Mouse (Mus musculus): ENCODE results near the gene Ndufb10. TPM values are rescaled to one million over a fixed set of nuclear protein-coding genes. Genes with fewer than 3 reads are reported as not detected.

Ndufb10 gene
- 257 TPM for polyA plus RNA-seq (2017; shearing (Covaris generic))

DNA sequence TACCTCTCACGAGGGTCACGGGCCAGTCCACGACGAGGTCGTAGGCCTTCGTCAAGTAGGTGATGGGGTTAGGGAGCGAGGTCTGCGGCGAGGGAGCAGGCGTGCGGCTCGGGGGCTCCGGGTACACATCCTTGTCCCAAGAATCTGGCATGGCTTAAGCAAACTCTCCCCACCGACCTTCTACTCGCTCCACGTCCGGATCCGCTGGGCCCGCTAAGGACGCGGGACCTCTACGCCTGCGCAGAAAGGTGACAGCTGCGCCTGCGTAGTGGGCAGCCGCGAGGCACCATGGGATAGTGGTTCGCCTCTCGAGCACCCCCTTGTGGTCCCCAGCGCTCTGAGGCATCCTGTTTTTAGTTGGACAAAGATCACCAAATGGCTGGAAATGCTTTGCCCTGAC, at the start of gene Ndufb10:
Ndufb10 (minus strand) TSS at position 295 of the 400 bp plus-strand sequence.

DNA sequence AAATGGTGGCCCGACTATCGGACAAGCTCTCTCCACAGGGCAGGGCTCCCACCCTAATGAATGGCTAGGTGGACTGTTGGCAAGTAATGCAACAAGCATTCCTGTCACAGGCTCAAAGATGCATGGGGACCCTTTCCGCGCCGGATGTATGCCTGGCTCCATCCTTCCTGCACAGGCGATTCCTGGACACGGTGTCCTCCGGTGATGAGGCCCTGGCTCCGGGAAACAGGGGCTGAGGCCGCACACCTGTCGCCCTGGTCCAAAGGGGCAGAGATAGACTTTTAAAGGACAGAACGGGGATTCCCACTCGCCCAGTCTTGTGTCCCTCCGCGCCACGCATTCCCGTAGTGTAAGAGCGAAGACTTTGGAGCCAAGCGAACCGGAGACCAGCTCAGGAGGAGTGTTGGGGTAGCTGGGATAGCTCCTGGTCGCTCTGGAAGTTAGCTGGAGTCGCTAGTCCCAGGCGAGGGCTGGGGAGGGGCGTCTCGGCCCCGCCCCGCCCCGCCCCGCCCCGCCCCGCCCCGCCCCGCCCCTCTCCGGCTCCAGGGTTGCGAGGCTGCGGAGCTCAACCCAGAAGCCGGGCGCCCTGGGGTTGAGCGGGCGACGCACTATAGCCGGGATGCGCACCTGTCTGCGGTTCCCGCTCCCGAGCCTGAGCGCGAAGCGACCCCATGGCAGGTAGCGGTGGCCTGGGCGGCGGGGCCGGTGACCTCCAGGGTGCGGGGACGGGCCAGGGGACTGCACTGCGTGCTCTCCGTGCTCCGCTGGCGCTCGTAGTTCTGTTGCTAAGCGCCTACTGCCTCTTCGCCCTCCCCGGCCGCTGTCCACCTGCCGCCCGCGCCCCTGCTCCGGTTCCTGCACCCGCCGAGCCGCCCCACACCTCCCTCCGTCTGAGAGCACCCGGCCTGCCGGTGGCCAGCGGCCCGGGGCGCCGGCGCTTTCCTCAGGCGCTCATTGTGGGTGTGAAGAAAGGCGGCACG, 28.4 kb upstream of the Ndufb10 start, which contains the start of gene Hs3st6:
Hs3st6 (plus strand) TSS at position 574 of the 980 bp plus-strand sequence.

DNA sequence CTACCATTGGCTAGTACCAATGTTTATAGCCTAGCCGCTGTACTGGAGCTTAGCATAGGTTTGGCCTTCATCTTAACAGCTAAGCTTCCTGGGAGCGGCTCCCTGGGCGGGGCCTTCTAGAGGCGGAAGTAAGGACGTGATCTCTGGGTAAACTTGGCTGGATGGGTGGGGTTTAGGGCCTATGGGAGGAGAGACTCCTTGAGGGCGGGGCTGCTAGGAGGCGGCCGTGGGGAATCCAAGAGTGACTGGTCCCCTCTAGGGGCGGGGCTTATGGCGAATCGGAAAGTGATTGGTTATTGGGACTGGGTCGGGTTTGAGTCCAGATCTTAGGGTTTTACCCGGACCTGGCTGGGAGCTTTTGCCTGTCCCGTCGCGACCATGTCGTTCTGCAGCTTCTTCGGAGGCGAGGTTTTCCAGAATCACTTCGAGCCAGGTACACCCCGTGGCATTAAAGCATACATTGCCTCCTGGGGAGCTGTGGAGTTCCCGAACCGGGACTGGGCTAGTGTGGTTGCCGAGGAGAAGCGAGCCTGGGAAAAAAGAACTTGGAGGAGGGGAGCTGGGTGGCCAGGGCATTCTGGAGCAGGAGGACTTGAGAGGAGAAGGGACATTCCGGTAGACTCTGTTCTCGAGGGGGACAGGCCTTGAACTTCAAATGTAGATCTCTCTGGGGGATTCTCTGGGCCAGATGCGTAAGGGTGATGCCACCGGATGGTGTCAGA, 12.2 kb upstream of the Ndufb10 start, which contains the start of gene Msrb1:
Msrb1 (plus strand) TSS at position 313 of the 722 bp plus-strand sequence.

DNA sequence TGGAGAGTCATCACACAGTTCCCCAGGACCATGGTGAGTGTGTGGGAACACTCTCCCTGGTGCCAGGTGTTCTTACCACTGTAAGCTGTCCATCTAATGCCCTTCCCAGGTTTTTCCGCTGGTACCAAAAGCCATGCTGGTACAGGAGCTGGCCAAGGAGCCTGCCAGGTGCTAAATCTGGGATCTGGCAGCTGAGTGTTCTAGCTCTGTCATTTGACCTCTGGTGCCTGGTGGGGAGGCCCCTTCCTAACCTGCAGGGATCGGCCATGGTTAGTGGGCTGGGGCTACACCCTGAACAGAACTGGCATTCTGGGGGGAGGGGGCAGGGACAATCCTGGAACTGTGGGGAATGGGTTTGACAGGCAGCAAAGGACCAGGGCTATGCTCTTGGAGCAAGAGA, 3.3 kb upstream of the Ndufb10 start, which contains the start of gene Rpl3l:
Rpl3l (plus strand) TSS at position 203 of the 400 bp plus-strand sequence.

DNA sequence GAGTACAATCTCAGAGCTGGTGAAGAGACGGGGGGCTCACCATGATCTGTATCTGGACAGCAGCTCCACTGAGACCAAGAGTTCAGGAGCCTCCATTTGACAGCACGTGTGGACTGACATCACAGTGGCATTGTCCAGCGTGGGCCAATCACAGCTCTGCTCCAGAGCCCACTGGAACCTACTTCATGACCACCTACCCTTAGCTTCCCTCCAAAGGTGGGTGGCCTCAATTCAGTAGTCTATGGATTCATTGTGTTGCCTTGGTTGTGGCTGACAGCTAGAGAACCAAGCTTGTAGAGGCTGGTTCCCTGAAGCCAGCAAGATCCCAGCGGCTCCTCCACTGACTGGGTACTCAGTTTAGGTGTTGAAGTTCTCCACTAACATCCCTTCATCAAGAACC, 6.3 kb downstream of the Ndufb10 start, which contains the start of the genes Rnf151 and Rps2:
Rnf151 (minus strand) TSS at position 121 of the 400 bp plus-strand sequence.
Rps2 (plus strand) TSS at position 174 of the 400 bp plus-strand sequence.

DNA sequence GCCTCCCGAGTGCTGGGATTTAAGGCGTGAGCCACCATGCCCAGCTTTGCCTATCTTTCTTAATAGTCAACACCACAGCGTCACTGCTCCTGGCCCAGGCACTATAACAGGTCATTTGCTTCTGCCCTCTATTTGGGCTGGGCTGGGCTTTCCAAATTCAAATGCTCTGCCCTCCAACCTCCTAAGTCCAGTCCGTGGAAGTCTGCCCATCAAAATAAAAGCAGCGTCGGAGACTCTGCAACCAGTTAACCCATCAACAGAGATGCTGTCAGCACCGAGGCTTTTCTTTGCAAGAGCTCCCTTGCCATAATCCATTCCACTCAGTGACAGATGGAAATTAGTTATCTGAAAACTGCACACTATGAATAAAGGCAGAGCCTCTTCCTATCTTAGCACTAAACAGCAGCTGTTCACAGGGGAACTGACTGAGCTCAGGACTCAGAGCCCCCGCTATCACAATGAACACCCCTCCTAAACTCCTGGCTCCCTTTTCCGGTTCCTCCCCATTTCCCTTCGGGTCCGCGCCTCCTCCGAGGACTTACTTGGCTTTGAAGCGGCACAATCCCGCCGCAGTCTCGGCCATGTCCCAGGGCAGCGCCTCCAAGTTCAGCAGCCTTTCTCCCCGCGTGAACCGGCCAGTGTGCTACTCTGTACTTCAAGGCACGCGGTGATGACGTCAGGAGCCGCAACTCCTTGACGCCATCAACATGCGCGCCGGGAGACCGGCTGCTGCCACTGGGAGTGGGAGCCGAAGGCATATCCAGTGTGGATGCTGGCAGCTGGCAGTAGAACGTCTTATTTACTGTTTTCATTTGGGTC, 17.1 kb downstream of the Ndufb10 start, which contains the start of gene Tbl3:
Tbl3 (minus strand) TSS at position 679 of the 819 bp plus-strand sequence.

DNA sequence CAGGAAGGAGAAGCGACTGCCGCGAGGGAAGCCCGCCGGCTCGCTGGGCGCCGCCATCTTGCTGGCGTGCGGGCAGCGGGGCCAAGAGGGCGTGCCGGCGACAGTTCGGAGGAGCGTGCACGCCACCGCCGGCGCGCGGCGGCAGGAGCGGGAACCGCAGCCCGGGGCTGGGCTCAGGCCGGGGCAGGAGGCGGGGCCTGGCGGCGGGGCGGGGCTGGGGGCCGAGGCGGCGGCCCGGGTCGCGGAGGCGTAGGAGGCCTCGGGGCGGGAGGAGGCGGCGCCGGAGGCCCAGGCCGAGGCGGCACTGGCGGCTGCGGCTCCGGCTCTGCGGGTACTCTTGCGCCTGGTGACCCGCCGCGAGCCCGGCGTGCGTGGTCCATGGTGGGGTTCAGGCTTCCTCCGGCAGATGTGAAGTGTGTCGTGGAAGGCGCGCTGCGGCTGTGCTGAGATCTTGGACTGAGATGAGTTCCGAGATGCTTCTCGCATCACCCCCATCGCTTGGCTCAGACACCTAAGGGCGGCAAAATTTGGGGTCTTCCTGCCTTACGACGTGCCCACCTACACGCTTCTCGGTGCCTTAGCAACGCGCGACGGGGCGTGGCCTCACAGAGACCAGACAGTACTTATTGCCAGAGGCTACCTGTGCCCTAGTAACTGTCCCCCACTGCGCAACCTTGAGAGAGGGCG, 28.1 kb downstream of the Ndufb10 start, which contains the start of the genes Gfer and Noxo1:
Gfer (minus strand) TSS at position 146 of the 687 bp plus-strand sequence.
Noxo1 (plus strand) TSS at position 224 of the 687 bp plus-strand sequence.

DNA sequence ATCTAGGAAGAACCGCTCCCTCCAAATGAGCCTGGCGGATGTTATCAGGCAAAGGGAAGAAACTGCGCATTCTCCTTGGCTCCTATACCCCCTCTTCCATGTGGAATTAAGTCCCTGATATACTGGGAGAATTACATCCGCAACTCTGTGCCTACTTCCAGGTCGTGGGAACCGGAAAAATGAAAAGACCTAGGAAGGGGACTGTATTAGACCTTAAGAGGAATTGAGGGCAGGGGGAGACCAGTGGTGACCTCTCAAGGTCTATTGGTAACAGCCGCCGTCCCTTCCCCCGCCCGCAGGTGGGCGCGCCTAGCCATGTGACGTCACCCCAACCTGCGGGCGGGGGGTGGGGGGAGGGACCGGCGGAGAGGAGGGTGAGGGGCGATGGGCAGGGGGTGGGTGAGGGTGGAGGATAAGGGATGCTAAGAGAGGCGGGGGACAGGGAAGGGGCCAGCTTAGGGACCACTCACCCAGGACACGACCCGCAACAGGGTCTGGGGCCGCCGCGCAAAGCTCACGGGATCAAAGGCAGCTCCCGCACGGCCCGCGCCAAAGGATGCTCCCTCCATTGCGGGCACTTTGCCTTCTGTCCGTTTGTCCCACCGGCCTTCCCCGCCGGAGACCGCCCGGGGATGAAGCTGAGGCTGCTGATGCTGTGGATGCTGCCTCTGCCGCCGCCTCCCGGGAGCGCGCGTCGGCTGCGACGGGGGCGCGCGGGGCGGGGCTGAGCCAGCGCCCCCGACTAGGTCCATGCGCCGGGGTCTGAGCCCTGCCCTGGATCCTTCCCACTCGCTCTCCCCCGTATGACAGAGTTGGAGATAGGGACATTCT, 34.8 kb downstream of the Ndufb10 start, which contains the start of gene Syngr3:
Syngr3 (minus strand) TSS at position 705 of the 831 bp plus-strand sequence.

Other genes with a start within 250 kb of the Ndufb10 start
- 30.8 TPM for gene Mlst8, start 245.4 kb downstream of the Ndufb10 start, polyA plus RNA-seq (2017; shearing (Covaris generic))
- 0.15 TPM for gene Caskin1, start 235.9 kb downstream of the Ndufb10 start, polyA plus RNA-seq (2017; shearing (Covaris generic))
- gene Traf7, start 196.5 kb downstream of the Ndufb10 start, polyA plus RNA-seq (2017; shearing (Covaris generic)): 110 TPM
- 5.0 TPM for gene Rab26, start 190.3 kb downstream of the Ndufb10 start, polyA plus RNA-seq (2017; shearing (Covaris generic))
- gene Pkd1, start 174.6 kb downstream of the Ndufb10 start, polyA plus RNA-seq (2017; shearing (Covaris generic)): 18.9 TPM
- 52.7 TPM for gene Tsc2, start 91.8 kb downstream of the Ndufb10 start, polyA plus RNA-seq (2017; shearing (Covaris generic))
- gene Nthl1, start 91.8 kb downstream of the Ndufb10 start, polyA plus RNA-seq (2017; shearing (Covaris generic)): 6.2 TPM
- not detected for gene Slc9a3r2, start 74.2 kb downstream of the Ndufb10 start, polyA plus RNA-seq (2017; shearing (Covaris generic))
- gene Npw, start 66.0 kb downstream of the Ndufb10 start, polyA plus RNA-seq (2017; shearing (Covaris generic)): not detected
- gene Zfp598, start 54.8 kb downstream of the Ndufb10 start, polyA plus RNA-seq (2017; shearing (Covaris generic)): 2.3 TPM
- 0.40 TPM for gene Syngr3, start 34.5 kb downstream of the Ndufb10 start, polyA plus RNA-seq (2017; shearing (Covaris generic))
- 7.7 TPM for gene Gfer, start 28.3 kb downstream of the Ndufb10 start, polyA plus RNA-seq (2017; shearing (Covaris generic))
- 1.7 TPM for gene Noxo1, start 28.2 kb downstream of the Ndufb10 start, polyA plus RNA-seq (2017; shearing (Covaris generic))
- gene Tbl3, start 16.8 kb downstream of the Ndufb10 start, polyA plus RNA-seq (2017; shearing (Covaris generic)): 71.9 TPM
- not detected for gene Rnf151, start 6.4 kb downstream of the Ndufb10 start, polyA plus RNA-seq (2017; shearing (Covaris generic))
- 660 TPM for gene Rps2, start 6.4 kb downstream of the Ndufb10 start, polyA plus RNA-seq (2017; shearing (Covaris generic))
- gene Rpl3l, start 3.3 kb upstream of the Ndufb10 start, polyA plus RNA-seq (2017; shearing (Covaris generic)): not detected
- gene Msrb1, start 12.2 kb upstream of the Ndufb10 start, polyA plus RNA-seq (2017; shearing (Covaris generic)): 20.9 TPM
- not detected for gene Hs3st6, start 28.5 kb upstream of the Ndufb10 start, polyA plus RNA-seq (2017; shearing (Covaris generic))
- gene Meiob, start 79.8 kb upstream of the Ndufb10 start, polyA plus RNA-seq (2017; shearing (Covaris generic)): not detected
- gene Hagh, start 115.7 kb upstream of the Ndufb10 start, polyA plus RNA-seq (2017; shearing (Covaris generic)): 49.6 TPM
- 2.7 TPM for gene Fahd1, start 125.9 kb upstream of the Ndufb10 start, polyA plus RNA-seq (2017; shearing (Covaris generic))
- gene Igfals, start 141.5 kb upstream of the Ndufb10 start, polyA plus RNA-seq (2017; shearing (Covaris generic)): not detected
- 113 TPM for gene Nubp2, start 161.9 kb upstream of the Ndufb10 start, polyA plus RNA-seq (2017; shearing (Covaris generic))
- 58.4 TPM for gene Spsb3, start 162.2 kb upstream of the Ndufb10 start, polyA plus RNA-seq (2017; shearing (Covaris generic))
- 64.8 TPM for gene Eme2, start 170.6 kb upstream of the Ndufb10 start, polyA plus RNA-seq (2017; shearing (Covaris generic))
- 40.9 TPM for gene Mrps34, start 170.6 kb upstream of the Ndufb10 start, polyA plus RNA-seq (2017; shearing (Covaris generic))
- gene Nme3, start 172.0 kb upstream of the Ndufb10 start, polyA plus RNA-seq (2017; shearing (Covaris generic)): 69.5 TPM
- gene Mapk8ip3, start 212.5 kb upstream of the Ndufb10 start, polyA plus RNA-seq (2017; shearing (Covaris generic)): 46.1 TPM
- 33.0 TPM for gene Jpt2, start 236.2 kb upstream of the Ndufb10 start, polyA plus RNA-seq (2017; shearing (Covaris generic))

Measured in CD4-positive, CD25-positive, alpha-beta regulatory T cell, adult 9 weeks (primary cell).